Mouse (Mus musculus) MEL (cell line): ENCODE results near the gene Glrp1. TPM values are rescaled to one million over a fixed set of nuclear protein-coding genes. Genes with fewer than 3 reads are reported as not detected.

Experiments
- DNase-seq: peaks from one replicate; pipeline ENCODE4 v3.0.0; 2011; ENCODE audit warnings: low read depth, low spot score
- H3K27ac ChIP-seq: 2 replicates; pipeline ENCODE4 v1.5.1; 2012; ENCODE audit warnings: low read depth, mild to moderate bottlenecking, control low read depth, low read length, moderate library complexity; ENCODE audit not compliant: control insufficient read depth
- H3K27me3 ChIP-seq, 2 experiments: fragments of 150-350 bp in 1 of 2; sonication (generic) in 1 of 2; 2 replicates each; pipeline ENCODE4 v1.6.1; 2012; ENCODE audit warnings: low read length in 2 of 2, mild to moderate bottlenecking in 2 of 2, improper control_type of control experiment in 1 of 2, moderate library complexity in 1 of 2; ENCODE audit not compliant: insufficient read depth in 2 of 2, control insufficient read depth in 1 of 2
- H3K36me3 ChIP-seq, 2 experiments: 2 replicates each; pipeline ENCODE4 v1.6.1; 2012 to 2014; ENCODE audit warnings: low read length in 2 of 2, improper control_type of control experiment in 1 of 2, inconsistent platforms in 1 of 2, mild to moderate bottlenecking in 1 of 2; ENCODE audit not compliant: insufficient read depth in 2 of 2, control insufficient read depth in 1 of 2
- H3K4me1 ChIP-seq, 2 experiments: fragments of 150-350 bp in 1 of 2; sonication (generic) in 1 of 2; 2 replicates each; pipeline ENCODE4 v1.6.1; 2012; ENCODE audit warnings: low read length in 2 of 2, improper control_type of control experiment in 1 of 2, mild to moderate bottlenecking in 1 of 2; ENCODE audit not compliant: insufficient read depth in 2 of 2, control insufficient read depth in 1 of 2
- H3K4me3 ChIP-seq, 2 experiments: fragments of 150-350 bp in 1 of 2; sonication (generic) in 1 of 2; 2 replicates each; pipeline ENCODE4 v1.5.1; 2012; ENCODE audit warnings: low read depth in 2 of 2, low read length in 2 of 2, mild to moderate bottlenecking in 2 of 2, moderate library complexity in 2 of 2, control low read depth in 1 of 2, improper control_type of control experiment in 1 of 2; ENCODE audit not compliant: control insufficient read depth in 1 of 2, insufficient read depth in 1 of 2
- H3K79me2 ChIP-seq: 2 replicates; pipeline ENCODE4 v1.6.1; 2012; ENCODE audit warnings: mild to moderate bottlenecking, low read length, moderate library complexity; ENCODE audit not compliant: control insufficient read depth, poor library complexity, insufficient read depth
- H3K9ac ChIP-seq: 2 replicates; pipeline ENCODE4 v1.6.1; 2012; ENCODE audit warnings: low read depth, mild to moderate bottlenecking, control low read depth, low read length, moderate library complexity; ENCODE audit not compliant: control insufficient read depth, poor library complexity, severe bottlenecking
- H3K9me3 ChIP-seq: fragments of 150-350 bp; sonication (generic); replicated peaks from 2 replicates; pipeline ENCODE4 v1.6.1; 2012; ENCODE audit warnings: mild to moderate bottlenecking, low read length, improper control_type of control experiment, moderate library complexity; ENCODE audit not compliant: insufficient read depth
- BHLHE40 ChIP-seq: IDR thresholded peaks from 2 replicates; pipeline ENCODE4 v1.6.1; 2012; ENCODE audit warnings: low read depth, mild to moderate bottlenecking, inconsistent platforms, low read length, improper control_type of control experiment, borderline replicate concordance
- EP300 ChIP-seq, 2 experiments: IDR thresholded peaks; 2 replicates each; pipeline ENCODE4 v1.6.1; 2011; ENCODE audit warnings: improper control_type of control experiment in 2 of 2, low read length in 2 of 2, low read depth in 1 of 2, mild to moderate bottlenecking in 1 of 2
- ETS1 ChIP-seq: IDR thresholded peaks from 2 replicates; pipeline ENCODE4 v1.6.1; 2012; ENCODE audit warnings: low read depth, mild to moderate bottlenecking, inconsistent platforms, low read length, improper control_type of control experiment, moderate library complexity
- JUND ChIP-seq: IDR thresholded peaks from 2 replicates; pipeline ENCODE4 v1.6.1; 2011; ENCODE audit warnings: low read depth, mild to moderate bottlenecking, improper control_type of control experiment, low read length
- MAZ ChIP-seq: IDR thresholded peaks from 2 replicates; pipeline ENCODE4 v1.6.1; 2012; ENCODE audit warnings: low read depth, mild to moderate bottlenecking, inconsistent platforms, low read length, improper control_type of control experiment
- MEF2A ChIP-seq: IDR thresholded peaks from 2 replicates; pipeline ENCODE4 v1.6.1; 2014; ENCODE audit warnings: low read depth, mild to moderate bottlenecking, inconsistent platforms, low read length, improper control_type of control experiment; ENCODE audit not compliant: poor library complexity, insufficient replicate concordance, severe bottlenecking; ENCODE audit errors: extremely low read depth
- NELFE ChIP-seq: IDR thresholded peaks from 2 replicates; pipeline ENCODE4 v1.6.1; 2011; ENCODE audit warnings: low read depth, low read length, improper control_type of control experiment
- POLR2AphosphoS2 ChIP-seq: IDR thresholded peaks from 2 replicates; pipeline ENCODE4 v1.6.1; 2011; ENCODE audit warnings: low read length, improper control_type of control experiment
- RAD21 ChIP-seq: IDR thresholded peaks from 2 replicates; pipeline ENCODE4 v1.6.1; 2011; ENCODE audit warnings: mild to moderate bottlenecking, low read depth, low read length, improper control_type of control experiment
- RCOR1 ChIP-seq: IDR thresholded peaks from 2 replicates; pipeline ENCODE4 v1.6.1; 2012; ENCODE audit warnings: low read depth, mild to moderate bottlenecking, inconsistent platforms, low read length, improper control_type of control experiment
- SIN3A ChIP-seq: IDR thresholded peaks from 2 replicates; pipeline ENCODE4 v1.6.1; 2012; ENCODE audit warnings: low read length, improper control_type of control experiment, inconsistent platforms
- SMC3 ChIP-seq: IDR thresholded peaks from 2 replicates; pipeline ENCODE4 v1.6.1; 2011; ENCODE audit warnings: low read depth, low read length, improper control_type of control experiment
- TBP ChIP-seq: IDR thresholded peaks from 2 replicates; pipeline ENCODE4 v1.8.0; 2011; ENCODE audit warnings: low read depth, low read length, improper control_type of control experiment
- TCF12 ChIP-seq: IDR thresholded peaks from 2 replicates; pipeline ENCODE4 v1.6.1; 2014; ENCODE audit warnings: low read depth, mild to moderate bottlenecking, inconsistent platforms, low read length, improper control_type of control experiment, moderate library complexity
- polyA plus RNA-seq, 2 experiments: library from polyadenylated mRNA; stranded (reverse) in 1 of 2; unstranded in 1 of 2; fragments of >175 nt in 1 of 2; fragments of >200 nt in 1 of 2; gene quantifications; 2 replicates each; pipeline versions ENCODE4 v1.2.1 to v1.2.4; 2012; ENCODE audit warnings: low replicate concordance in 2 of 2, low read depth in 1 of 2; ENCODE audit not compliant: insufficient read length in 2 of 2, insufficient read depth in 1 of 2, missing spikeins in 1 of 2
- total RNA-seq: library from RNA; depleted of rRNA; stranded (reverse); fragments of 300-350 nt; gene quantifications from 2 replicates; pipeline ENCODE4 v1.2.3, GENCODE M21; 2012

Glrp1 gene
- total and polyA plus RNA-seq, 3 experiments, result not detected

- no peak overlapping the region for H3K27ac ChIP-seq
- TF ChIP-seq BHLHE40, result no peak
- no peak for TF ChIP-seq POLR2AphosphoS2
- no peak for TF ChIP-seq EP300 (IDR thresholded peaks at IDR 0.05; ENCODE audit: low read depth in 1 of 2, low read length in 2 of 2)
- TF ChIP-seq RAD21, result no peak
- TF ChIP-seq TCF12, result no peak
- H3K4me1 ChIP-seq, result peaks cover 2 to 6% of the 10 kb centered on the region in 2 experiments; a peak in 3 of 4 replicates
- no peak overlapping the region for H3K9ac ChIP-seq
- no peaks in the 10 kb centered on the region for H3K79me2 ChIP-seq
- peaks cover 0 to 3% of the 10 kb centered on the region in 2 experiments; a peak in 2 of 4 replicates for H3K36me3 ChIP-seq
- no peaks in the 10 kb centered on the region; a peak in 1 of 4 replicates for H3K27me3 ChIP-seq
- no peak for DNase-seq
- H3K9me3 ChIP-seq, result no peaks in the 10 kb centered on the region
- H3K4me3 ChIP-seq, result no peak overlapping the region
These were observed 10.6 kb downstream of the Glrp1 start for GRCm38 (mm10) chr1:88499230-88499737.

GRCm38 (mm10) chr1:88497407-88497806 lies 12.5 kb downstream of the Glrp1 start:
- Histone ChIP-seq H3K4me1 (peaks cover 3 to 7% of the 10 kb centered on the region in 2 experiments; a peak in 3 of 4 replicates), H3K79me2 (no peaks in the 10 kb centered on the region), H3K4me3 (no peak overlapping the region), H3K27me3 (no peaks in the 10 kb centered on the region), H3K9me3 (no peaks in the 10 kb centered on the region), H3K36me3 (peaks cover 0 to 4% of the 10 kb centered on the region in 2 experiments; a peak in 2 of 4 replicates), H3K9ac (no peak overlapping the region), H3K27ac (no peak overlapping the region)
- TF ChIP-seq ETS1 (peak; percentile 60), BHLHE40 (peak; percentile 90), EP300 (IDR thresholded peaks at IDR 0.05; ENCODE audit: low read depth in 1 of 2, low read length in 2 of 2) (0 out of 4 replicates have a peak, but pooled peaks of 1 of the 2 experiments have one; percentile 6), SIN3A (no peak), TCF12 (peak; percentile 34; the same call in 1 of the 2 replicates)
- DNase-seq, result no peak

- DNase-seq, result no peak
- TF ChIP-seq MAZ (no peak), SMC3 (no peak), MEF2A (no peak), RAD21 (no peak), JUND (no peak), RCOR1 (no peak), TBP (no peak), POLR2AphosphoS2 (no peak), NELFE (no peak)
- Histone ChIP-seq H3K9me3 (no peaks in the 10 kb centered on the region), H3K4me3 (no peak overlapping the region), H3K27ac (peak overlapping the region; percentile 37), H3K79me2 (no peaks in the 10 kb centered on the region), H3K4me1 (peaks cover 3 to 29% of the 10 kb centered on the region in 2 experiments; a peak in 3 of 4 replicates), H3K9ac (no peak overlapping the region), H3K36me3 (peaks cover 0 to 14% of the 10 kb centered on the region in 2 experiments; a peak in 2 of 4 replicates), H3K27me3 (no peaks in the 10 kb centered on the region)
These were observed 17.5 kb downstream of the Glrp1 start for GRCm38 (mm10) chr1:88492415-88492814.
